Mouse (Mus musculus) fibroblast of lung, adult 2 months (primary cell): ENCODE data around the gene Best1.
"Not testable (repeated sequence)": the region's sequence is repeated elsewhere in the genome, so short reads cannot be mapped to it uniquely, and the experiment has no call there.

ENCODE experiments used
- DNase-seq: peaks from one replicate; pipeline ENCODE4 v3.0.0-alpha.2; 2011; ENCODE audit warnings: low read depth

Gene Best1

GRCm38 (mm10) chr19:9989884-9990256 lies 11.6 kb downstream of the Best1 start:
- DNase-seq, result no peak

- DNase-seq, result no peak
These were observed 12.1 kb downstream of the Best1 start for GRCm38 (mm10) chr19:9989171-9989883.

DNA sequence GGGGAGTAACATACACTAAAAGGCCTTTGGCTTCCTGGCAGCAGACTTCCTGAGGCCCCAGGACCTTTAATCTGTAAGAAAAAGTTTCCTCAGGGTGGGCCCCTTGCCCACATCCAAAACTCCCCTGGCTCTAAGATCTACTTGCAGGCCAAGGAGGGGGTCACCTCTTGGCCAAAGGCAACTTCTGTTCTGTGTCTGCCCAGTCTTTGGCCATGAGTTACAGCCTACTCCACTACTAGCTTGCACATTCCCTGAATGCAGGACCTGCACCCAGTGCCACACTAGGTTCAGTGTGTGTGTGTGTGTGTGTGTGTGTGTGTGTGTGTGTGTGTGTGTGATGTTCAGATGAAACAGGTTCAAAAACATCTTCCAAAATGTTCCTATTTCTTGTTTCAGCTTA lies 13.8 kb downstream of the Best1 start:
- no peak for DNase-seq

DNA sequence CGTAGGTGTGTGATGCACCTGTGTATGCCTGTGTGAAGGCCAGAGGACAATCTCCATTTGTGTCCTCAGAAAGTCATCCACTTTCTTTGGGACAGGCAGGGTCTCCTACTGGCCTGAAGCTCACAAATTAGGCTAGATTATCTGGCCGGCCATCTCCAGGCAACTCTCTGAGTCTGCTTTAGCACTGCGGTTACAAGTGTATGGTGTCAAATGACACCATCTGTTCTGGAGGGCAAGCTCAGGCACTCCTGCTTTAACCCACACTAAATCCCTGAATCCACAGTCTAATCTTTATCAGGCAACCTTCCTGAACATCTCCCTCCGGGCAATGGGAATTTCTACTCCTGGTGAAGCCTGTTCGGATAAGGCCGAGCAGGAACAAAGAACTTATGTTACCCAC lies 14.2 kb downstream of the Best1 start:
- DNase-seq, result no peak

DNA sequence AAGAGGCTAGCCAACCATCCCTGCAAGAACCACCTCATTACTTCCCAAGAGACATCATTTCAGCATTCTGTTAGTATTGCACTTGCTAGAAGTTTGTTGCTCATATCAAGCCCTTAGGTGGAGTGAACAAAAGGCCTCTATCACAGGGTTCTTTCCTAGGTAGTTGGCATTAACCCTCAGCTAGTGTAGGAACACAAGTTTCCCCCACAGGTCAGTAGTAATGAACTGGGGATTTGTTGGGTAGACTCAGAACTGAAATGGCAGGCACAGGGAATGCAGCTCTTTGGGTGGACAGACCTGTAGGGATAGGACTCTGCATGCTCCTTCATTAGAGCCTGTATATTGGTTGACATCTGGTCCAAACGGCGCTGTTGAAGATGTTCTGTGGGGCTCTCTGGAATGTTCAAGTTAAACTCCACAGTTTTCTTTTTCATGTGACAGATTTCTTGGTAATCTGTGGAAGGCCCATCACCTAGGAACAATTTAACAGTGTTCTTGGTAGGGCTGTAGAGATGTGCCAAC lies 15.5 kb downstream of the Best1 start:
- no peak for DNase-seq

- no peak for DNase-seq
These were observed 16.1 kb downstream of the Best1 start for GRCm38 (mm10) chr19:9985190-9985899.

GRCm38 (mm10) chr19:9984111-9985055 lies 17.1 kb downstream of the Best1 start:
- DNase-seq, result no peak

DNA sequence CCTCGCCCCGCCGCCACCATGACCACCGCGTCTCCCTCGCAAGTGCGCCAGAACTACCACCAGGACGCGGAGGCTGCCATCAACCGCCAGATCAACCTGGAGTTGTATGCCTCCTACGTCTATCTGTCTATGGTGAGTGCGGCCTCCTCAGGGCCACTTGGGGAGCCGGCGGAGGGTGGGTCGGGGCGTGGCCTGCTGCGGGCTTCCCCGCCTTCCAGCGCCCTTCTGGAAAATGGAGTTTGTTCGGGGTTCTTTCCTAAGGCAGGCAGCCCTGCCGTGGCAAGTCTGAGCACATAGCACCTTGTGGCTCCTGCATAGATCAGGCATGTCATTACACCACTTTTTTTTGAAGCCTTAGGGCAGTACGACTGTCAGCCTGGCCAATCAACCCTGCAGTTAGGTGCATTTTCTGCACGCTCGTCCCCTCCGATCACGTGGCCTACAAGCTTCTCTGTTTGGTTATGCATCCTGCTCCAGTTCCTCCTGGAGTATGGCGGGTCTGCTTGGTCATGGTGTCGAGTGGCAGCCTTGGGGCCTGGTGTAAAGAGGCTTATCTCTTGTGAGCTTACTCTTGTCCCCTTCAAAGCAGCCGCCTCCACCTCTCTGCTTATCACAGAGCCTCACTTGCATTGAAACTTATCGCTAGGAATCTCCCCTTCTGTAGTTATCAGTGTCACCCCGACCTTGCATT lies 18.4 kb downstream of the Best1 start:
- no peak for DNase-seq

GRCm38 (mm10) chr19:9982151-9982851 lies 19.1 kb downstream of the Best1 start:
- peak; percentile 95 for DNase-seq

DNA sequence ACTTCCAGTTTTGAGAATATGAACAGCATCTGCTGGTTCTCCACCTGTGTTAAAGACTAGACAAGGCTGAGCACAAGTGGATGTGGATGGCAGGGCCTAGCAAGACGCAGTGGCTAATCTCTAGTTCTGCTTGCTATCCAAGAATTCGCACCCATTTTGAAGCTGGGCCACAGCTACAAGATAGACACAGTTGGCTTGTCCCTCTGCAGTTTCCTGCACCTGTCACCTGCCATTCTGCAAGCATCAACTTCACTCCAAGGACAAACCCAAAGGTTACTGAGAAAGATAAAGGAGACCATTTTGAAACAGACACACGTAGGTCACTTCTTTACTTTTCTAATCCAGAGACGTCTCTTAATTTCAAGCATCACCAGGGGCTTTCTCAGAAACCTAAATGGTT lies 19.8 kb downstream of the Best1 start:
- DNase-seq, result no peak

GRCm38 (mm10) chr19:9980258-9980657 lies 21.2 kb downstream of the Best1 start, which contains the start of gene Fth1:
Gene Fth1 (plus strand): TSS chr19:9980598.
- DNase-seq, result no peak

GRCm38 (mm10) chr19:9979156-9979555 lies 22.3 kb downstream of the Best1 start:
- DNase-seq, result no peak

DNA sequence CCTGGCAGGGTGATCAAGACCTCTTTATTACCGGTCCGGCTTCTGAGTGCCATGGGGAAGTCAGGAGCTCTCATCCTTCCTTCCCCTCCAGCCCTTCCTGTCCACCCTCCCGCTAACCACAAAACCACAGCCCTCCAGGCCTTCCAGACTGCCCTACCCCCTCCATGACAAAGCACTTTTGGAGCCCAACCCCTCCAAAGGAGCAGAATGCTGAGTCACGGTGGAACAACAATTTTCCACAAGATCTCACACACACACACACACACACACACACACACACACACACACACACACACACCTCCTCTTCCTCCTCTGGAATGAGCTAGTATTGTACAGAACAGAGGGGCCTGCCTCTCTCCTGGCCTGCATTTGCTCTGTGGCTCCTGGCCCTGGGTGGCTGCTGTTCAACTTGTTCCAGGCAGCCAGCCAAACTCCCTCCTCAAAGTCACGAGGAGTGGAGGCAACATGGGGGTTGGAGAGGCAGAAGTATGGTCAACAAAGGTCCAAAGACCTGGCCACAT lies 22.9 kb downstream of the Best1 start:
- peak; percentile 83 for DNase-seq

DNA sequence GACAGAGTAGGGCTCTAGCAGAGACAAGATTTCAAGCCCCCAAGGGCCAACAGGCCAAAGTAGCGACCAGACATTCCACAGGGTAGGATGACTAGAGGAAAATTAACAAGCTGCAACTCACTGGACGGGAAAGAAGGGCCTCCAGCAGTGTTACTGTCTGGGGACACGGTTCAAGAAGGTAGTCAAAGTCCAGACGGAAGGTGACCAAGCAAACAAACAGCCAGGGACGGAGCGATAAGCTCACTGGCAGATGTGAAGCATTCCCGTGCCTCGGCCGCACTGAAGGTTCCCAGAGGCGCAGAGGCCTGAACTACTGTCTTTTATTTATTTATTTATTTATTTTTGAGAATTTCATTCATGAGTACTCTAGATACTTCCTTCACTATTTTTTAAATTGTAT lies 24.3 kb downstream of the Best1 start:
- no peak for DNase-seq

GRCm38 (mm10) chr19:9974853-9975252 lies 26.6 kb downstream of the Best1 start:
- not testable (repeated sequence) for DNase-seq

DNA sequence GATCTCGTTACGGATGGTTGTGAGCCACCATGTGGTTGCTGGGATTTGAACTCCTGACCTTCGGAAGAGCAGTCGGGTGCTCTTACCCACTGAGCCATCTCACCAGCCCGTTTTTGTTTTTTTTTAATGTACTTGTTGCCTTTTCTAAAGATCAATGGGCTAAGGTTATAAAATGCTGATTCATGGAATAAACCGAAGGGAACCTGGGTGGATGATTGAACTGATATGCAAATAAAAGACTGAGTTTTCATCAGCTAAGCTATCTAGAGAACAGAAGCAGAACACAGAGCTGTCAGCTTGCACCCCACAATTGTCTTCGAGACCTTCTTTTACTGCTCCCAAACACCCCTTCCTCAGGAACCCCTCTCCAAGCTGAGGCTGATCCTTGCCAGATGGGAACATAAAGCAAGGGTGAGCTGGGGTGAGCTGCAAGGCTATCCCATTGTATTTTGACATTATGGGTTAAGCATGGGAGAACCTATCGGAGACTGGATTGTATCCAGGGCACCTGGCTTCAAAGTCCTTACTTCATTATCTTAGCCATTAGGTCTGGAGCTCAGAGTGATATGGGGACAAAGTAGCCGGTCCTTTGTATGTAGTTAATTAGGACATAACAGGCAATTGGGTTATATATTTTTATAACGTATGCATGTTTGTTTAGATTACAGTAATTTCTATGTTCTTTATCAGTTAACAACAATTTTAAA lies 33.2 kb downstream of the Best1 start:
- no peak for DNase-seq

DNA sequence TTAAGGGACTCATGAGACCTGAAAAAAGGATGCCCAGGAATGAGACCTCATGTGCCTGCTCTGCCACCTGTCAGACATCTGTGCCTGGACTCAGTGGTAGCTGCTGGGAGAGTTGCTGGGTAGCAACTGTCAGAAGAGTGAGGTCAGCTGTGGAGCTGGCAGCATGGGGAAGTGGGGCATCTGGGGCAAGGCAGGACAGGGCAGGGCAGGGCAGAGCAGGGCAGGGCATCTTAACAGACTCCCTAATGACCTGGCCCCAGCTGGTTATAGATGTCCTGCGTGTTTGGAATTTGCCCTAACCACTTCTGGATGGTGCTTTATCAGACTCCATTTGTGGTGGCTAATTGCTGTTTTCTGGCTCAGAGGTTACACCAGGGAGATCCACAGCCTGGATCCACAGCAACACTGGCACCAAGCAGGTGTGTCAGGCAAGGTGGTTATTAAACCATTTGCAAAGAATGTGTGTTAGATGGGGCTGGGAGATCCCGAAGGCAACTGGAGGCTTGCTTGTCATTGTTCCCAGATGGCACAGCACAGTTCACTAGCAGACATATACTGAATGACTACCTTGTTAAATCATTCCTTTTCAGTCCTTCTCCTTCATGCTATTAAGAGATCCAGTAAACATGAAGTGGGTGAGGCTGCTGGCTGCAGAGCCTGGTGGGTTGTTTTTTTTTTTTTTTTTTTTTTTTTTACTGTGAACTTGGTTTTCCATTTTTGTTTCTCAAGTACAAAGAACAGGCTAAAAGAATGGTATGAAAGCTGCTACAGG lies 35.2 kb downstream of the Best1 start:
- no peak for DNase-seq

- DNase-seq, result no peak
These were observed 37.1 kb downstream of the Best1 start for GRCm38 (mm10) chr19:9964205-9964916.

DNA sequence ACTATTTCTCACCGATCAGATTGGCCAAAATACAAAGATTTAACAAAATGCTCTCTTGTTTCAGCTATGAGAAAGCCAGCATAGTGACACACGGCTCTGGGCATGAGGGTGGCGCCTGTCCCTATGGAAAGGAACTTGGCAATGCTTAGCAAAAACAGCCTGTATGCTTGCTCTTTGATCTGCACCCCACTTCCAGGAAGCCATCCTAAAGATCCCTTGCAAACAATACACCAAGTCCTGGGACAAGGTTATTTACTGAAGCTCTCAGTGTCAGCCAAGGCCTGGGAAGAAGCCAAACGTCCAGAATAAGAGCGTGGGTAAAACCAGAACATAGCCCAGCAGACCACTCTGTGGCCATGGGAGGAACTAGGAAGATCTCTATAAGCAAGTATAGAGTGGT lies 40.7 kb downstream of the Best1 start:
- no peak for DNase-seq
